Mouse (Mus musculus) 3134 (cell line): Measurements from ENCODE around the gene Fah.

ENCODE experiments used
- DNase-seq: peaks from one replicate; pipeline ENCODE4 v3.0.0-alpha.2; 2011; ENCODE audit warnings: low spot score; ENCODE audit not compliant: insufficient read length; ENCODE audit errors: extremely low read depth

Gene Fah

DNA sequence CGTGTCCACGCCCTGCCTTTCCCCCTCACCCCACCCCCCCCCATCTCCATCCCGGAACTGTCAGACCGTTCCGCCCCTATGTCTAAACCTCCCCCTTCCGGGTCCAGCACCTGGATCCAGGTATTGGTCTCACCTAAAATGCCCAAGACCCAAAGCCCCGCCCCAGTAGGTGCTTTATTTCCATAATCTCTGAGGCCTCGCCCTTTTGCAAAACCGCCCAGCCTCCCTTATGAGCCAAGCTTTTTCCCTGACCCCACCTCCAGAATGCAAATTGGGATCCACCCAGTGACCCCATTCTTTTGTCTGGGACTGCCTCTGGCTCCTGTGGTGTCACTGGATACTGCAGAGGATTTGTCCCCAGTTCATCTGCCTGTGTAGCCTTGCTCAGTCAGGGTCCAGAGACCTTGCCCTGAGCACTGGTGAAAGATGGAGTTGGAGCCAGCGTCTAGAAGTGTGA is at the start of gene Fah:
Gene Fah, minus strand, starts transcription at position 430 of the 457 bp plus-strand sequence.
- DNase-seq: no peak

GRCm38 (mm10) chr7:84652740-84653139 is 46.2 kb upstream of the Fah start:
- no peak for DNase-seq

- DNase-seq: no peak
These were observed 45.4 kb upstream of the Fah start for GRCm38 (mm10) chr7:84651987-84652321.

GRCm38 (mm10) chr7:84651303-84651986 is 44.9 kb upstream of the Fah start:
- no peak for DNase-seq

DNA sequence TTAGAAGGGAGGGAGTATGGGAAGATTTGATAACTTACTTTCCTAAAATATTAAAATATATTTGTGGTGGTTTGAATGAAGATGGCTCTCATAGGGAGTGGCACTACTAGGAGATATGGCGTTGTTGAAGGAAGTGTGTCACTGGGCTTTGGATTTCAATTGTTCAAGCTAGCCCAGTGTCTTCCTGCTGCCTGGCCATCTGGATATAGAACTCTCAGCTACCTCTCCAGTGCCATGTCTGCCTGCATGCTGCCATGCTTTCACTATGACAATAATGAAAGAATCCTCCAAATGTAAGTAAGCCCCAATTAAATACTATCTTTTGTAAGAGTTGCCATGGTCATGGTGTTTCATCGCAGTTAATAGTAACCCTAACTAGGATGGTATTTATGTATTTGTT is 42.5 kb upstream of the Fah start:
- DNase-seq: no peak

DNA sequence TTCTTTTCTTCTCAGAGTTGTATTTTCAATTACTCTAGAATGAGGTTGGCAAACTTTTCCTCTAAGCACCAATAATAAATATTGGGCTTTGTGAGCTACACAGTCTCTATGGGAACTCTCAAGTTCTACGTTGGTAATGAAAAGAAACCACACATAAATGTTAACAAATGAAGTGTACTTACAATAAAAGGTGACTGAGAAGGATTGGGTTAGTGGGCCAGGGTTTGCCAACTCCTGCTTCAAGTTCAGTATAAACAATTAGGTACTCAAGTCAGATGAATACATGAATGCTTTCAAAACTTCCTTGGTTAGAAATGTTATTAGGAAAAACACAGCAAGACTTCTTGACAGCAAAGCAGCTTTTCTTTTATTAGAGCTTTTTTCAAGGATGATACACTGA is 39.7 kb upstream of the Fah start:
- DNase-seq: no peak

GRCm38 (mm10) chr7:84643270-84643998 is 36.9 kb upstream of the Fah start:
- DNase-seq: no peak

- DNase-seq: no peak
These were observed 35.8 kb upstream of the Fah start for GRCm38 (mm10) chr7:84642159-84642928.

DNA sequence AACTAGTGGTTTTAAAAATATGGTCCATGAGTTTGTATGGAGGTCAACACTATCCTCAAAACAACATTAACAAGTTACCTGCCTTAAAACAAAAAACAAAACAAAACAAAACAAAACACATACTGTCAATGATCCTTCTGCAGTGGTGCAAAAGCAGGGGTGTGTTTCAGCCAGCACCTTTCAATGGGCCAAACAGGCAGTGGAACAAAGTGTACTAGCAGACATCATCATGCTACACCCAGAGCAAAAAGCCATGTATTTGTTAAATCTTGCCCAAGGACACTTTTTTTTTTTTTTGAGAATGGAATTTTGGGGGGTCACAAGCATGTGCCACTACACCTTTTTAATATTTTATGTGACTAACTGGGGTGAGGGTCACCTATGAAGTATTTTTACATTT is 30.4 kb upstream of the Fah start:
- no peak for DNase-seq

GRCm38 (mm10) chr7:84631878-84632277 is 25.4 kb upstream of the Fah start:
- DNase-seq: no peak

GRCm38 (mm10) chr7:84623718-84624117 is 17.2 kb upstream of the Fah start:
- no peak for DNase-seq

- DNase-seq: no peak
These were observed 14.4 kb upstream of the Fah start for GRCm38 (mm10) chr7:84620956-84621355.

DNA sequence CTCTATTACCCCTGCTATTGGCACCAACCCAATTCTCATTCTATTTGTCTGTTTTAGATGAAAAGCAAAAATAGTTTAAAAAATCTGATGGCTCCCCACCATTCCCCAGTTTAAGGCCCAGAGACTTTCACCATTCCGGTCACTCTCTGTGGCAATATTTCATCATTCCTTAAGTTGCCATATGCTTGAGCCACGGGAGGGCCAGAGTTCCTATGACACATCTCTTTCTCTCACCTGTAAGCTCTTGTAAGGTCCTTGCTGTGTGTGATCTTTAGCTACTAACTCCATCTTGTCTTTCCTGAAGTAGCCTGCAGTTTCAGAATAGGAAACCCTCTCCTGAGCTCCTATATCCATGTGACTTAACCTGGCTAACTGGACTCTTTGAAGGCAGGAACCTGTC is 12.4 kb upstream of the Fah start:
- DNase-seq: no peak

DNA sequence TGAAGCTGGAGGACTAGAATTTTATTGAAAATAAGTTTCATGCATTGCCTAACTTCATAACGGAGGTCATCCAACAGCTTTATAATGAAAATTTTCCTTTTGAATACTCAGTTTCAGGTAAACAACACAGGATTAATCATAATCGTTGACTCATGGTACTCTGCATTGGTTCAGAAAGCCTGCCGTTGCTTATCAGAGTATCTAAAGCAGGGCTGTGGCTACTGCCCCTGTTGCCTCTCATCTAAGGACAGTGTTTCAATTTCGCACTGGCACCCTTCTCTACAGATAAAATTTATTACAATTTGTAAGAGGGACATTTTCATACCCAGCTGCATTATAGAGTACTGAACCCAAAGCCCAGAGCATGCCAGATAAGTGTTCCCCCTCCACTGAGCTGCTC is 5.9 kb upstream of the Fah start:
- DNase-seq: no peak

DNA sequence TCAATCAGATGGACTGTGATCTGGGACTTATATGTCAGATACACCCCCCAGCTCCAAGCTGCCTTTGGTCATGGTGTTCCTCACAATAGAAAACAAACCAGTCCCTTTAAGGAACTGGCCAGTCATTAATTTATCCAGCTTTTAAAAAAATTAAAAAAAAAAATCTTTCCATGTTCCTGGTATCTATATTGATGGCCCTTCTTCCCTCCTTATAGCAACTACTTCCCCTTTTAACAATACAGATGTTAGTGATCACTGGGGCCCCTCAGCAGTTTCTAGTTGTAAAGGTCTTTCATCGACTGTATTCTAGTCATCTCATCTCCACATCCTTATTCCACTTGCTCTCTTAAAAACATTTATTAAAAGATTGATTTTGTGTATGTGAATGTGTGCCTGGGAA is 5.1 kb upstream of the Fah start:
- no peak for DNase-seq

DNA sequence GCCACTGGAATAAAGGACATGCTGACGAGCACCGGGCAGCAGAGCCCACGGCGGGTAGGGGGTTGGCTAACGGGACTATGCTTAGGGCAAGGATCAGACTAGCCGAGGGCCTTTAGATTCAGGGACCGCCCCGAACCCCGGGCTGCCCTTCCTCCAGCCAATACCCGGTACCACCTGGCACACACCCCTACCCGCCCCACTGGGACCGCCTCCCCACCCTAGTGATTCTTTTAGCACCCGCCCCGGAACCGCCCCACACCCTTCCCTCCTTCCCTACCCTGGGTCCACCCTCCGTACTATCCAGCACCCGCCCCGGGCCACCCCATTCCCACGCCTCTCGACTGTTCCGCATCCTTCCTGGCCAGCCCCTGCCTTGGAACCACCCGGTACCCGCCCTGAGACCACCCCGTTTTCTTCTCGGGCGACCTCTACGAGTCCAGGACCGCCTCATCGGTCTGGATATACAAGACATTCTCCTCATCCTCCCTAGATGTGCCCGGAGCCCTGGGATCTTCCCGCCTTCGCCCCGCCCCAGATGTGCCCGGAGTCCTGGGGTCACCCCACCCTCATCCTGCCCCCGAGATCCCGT is 724 bp downstream of the Fah start:
- DNase-seq: peak; percentile 93

DNA sequence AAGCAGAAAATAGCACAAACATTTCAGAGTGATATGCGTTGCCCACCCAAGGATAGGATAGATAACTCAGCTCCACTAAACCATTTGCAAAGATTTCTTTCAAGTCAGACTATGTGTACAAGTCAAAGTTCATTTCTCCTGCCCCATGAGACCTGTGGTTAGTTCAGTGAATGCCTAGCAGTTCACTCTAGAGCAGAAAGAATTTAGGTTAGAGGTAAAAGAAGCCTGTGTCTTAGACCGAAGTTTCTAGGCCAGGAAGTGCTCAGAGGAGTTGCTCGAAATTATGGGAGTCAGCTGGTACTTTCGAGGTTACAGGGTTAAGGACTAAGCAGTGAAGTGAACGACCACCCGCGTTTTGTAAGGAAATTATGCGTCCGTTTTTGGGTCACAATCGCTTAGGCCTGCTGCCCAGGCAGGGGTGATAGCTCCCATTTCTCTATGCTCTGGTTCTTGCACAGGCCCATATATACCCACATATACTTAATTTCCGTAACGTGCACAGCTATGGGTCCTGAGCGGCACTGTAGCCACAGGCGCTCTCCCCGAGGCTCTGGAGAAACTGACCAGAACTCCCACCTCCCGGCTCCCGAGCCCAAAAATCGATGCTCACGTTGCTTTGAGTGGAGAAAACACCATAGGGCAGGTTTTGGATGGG is 1.4 kb downstream of the Fah start:
- DNase-seq: no peak

GRCm38 (mm10) chr7:84604501-84604900 is 2.0 kb downstream of the Fah start:
- peak; percentile 45 for DNase-seq

DNA sequence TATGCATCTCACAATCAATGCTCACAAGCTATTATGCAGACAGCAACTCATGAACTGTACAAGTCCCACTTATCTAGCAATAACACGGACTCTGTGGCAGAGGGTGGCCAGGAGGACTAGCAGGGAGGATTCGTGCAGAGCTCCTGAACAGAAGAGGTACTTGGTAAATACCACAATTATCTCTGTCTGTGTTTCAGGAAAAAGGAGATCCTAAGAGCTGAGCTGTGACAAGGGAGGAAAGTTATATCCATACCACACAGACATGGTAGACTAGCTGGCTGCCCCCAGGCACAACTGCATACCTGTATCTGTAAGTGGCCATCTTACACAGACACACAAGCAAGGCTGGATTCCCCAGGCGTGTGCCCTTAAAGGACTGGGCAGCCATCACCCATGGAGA is 5.2 kb downstream of the Fah start:
- DNase-seq: no peak

GRCm38 (mm10) chr7:84600631-84601030 is 5.9 kb downstream of the Fah start:
- no peak for DNase-seq

GRCm38 (mm10) chr7:84596633-84597032 is 9.9 kb downstream of the Fah start:
- no peak for DNase-seq
